Mouse (Mus musculus) MEL (cell line): ENCODE data around the gene Hnrnpul1. TPM values are rescaled to one million over a fixed set of nuclear protein-coding genes. Genes with fewer than 3 reads are reported as not detected.

Experiments
- DNase-seq: peaks from one replicate; pipeline ENCODE4 v3.0.0; 2011; ENCODE audit warnings: low read depth, low spot score
- H3K27ac ChIP-seq: 2 replicates; pipeline ENCODE4 v1.5.1; 2012; ENCODE audit warnings: low read depth, mild to moderate bottlenecking, control low read depth, low read length, moderate library complexity; ENCODE audit not compliant: control insufficient read depth
- H3K27me3 ChIP-seq, 2 experiments: fragments of 150-350 bp in 1 of 2; sonication (generic) in 1 of 2; 2 replicates each; pipeline ENCODE4 v1.6.1; 2012; ENCODE audit warnings: low read length in 2 of 2, mild to moderate bottlenecking in 2 of 2, improper control_type of control experiment in 1 of 2, moderate library complexity in 1 of 2; ENCODE audit not compliant: insufficient read depth in 2 of 2, control insufficient read depth in 1 of 2
- H3K36me3 ChIP-seq, 2 experiments: 2 replicates each; pipeline ENCODE4 v1.6.1; 2012 to 2014; ENCODE audit warnings: low read length in 2 of 2, improper control_type of control experiment in 1 of 2, inconsistent platforms in 1 of 2, mild to moderate bottlenecking in 1 of 2; ENCODE audit not compliant: insufficient read depth in 2 of 2, control insufficient read depth in 1 of 2
- H3K4me1 ChIP-seq, 2 experiments: fragments of 150-350 bp in 1 of 2; sonication (generic) in 1 of 2; 2 replicates each; pipeline ENCODE4 v1.6.1; 2012; ENCODE audit warnings: low read length in 2 of 2, improper control_type of control experiment in 1 of 2, mild to moderate bottlenecking in 1 of 2; ENCODE audit not compliant: insufficient read depth in 2 of 2, control insufficient read depth in 1 of 2
- H3K4me3 ChIP-seq, 2 experiments: fragments of 150-350 bp in 1 of 2; sonication (generic) in 1 of 2; 2 replicates each; pipeline ENCODE4 v1.5.1; 2012; ENCODE audit warnings: low read depth in 2 of 2, low read length in 2 of 2, mild to moderate bottlenecking in 2 of 2, moderate library complexity in 2 of 2, control low read depth in 1 of 2, improper control_type of control experiment in 1 of 2; ENCODE audit not compliant: control insufficient read depth in 1 of 2, insufficient read depth in 1 of 2
- H3K79me2 ChIP-seq: 2 replicates; pipeline ENCODE4 v1.6.1; 2012; ENCODE audit warnings: mild to moderate bottlenecking, low read length, moderate library complexity; ENCODE audit not compliant: control insufficient read depth, poor library complexity, insufficient read depth
- H3K9ac ChIP-seq: 2 replicates; pipeline ENCODE4 v1.6.1; 2012; ENCODE audit warnings: low read depth, mild to moderate bottlenecking, control low read depth, low read length, moderate library complexity; ENCODE audit not compliant: control insufficient read depth, poor library complexity, severe bottlenecking
- H3K9me3 ChIP-seq: fragments of 150-350 bp; sonication (generic); replicated peaks from 2 replicates; pipeline ENCODE4 v1.6.1; 2012; ENCODE audit warnings: mild to moderate bottlenecking, low read length, improper control_type of control experiment, moderate library complexity; ENCODE audit not compliant: insufficient read depth
- GABPA ChIP-seq: IDR thresholded peaks from 2 replicates; pipeline ENCODE4 v1.6.1; 2012; ENCODE audit warnings: low read depth, mild to moderate bottlenecking, inconsistent platforms, low read length, improper control_type of control experiment, moderate library complexity
- GATA1 ChIP-seq: IDR thresholded peaks from 2 replicates; pipeline ENCODE4 v1.6.1; 2011; ENCODE audit warnings: low read depth, low read length, improper control_type of control experiment
- MAX ChIP-seq: IDR thresholded peaks from 2 replicates; pipeline ENCODE4 v1.6.1; 2011; ENCODE audit warnings: low read length, improper control_type of control experiment
- MXI1 ChIP-seq: IDR thresholded peaks from 2 replicates; pipeline ENCODE4 v1.6.1; 2011; ENCODE audit warnings: mild to moderate bottlenecking, low read depth, low read length, improper control_type of control experiment
- NRF1 ChIP-seq: IDR thresholded peaks from 2 replicates; pipeline ENCODE4 v1.6.1; 2014; ENCODE audit warnings: low read depth, mild to moderate bottlenecking, inconsistent platforms, low read length, improper control_type of control experiment, moderate library complexity; ENCODE audit not compliant: poor library complexity, insufficient read depth, severe bottlenecking
- POLR2A ChIP-seq, 2 experiments: IDR thresholded peaks; 2 replicates each; pipeline ENCODE4 v1.6.1; 2011 to 2012; ENCODE audit warnings: low read length in 2 of 2, mild to moderate bottlenecking in 2 of 2, control low read depth in 1 of 2, improper control_type of control experiment in 1 of 2, low read depth in 1 of 2, moderate library complexity in 1 of 2; ENCODE audit not compliant: control insufficient read depth in 1 of 2, insufficient read depth in 1 of 2, poor library complexity in 1 of 2
- POLR2AphosphoS5 ChIP-seq: IDR thresholded peaks from 2 replicates; pipeline ENCODE4 v1.6.1; 2012; ENCODE audit warnings: low read depth, borderline replicate concordance, mild to moderate bottlenecking, inconsistent platforms, low read length, moderate library complexity, mixed read lengths
- RAD21 ChIP-seq: IDR thresholded peaks from 2 replicates; pipeline ENCODE4 v1.6.1; 2011; ENCODE audit warnings: mild to moderate bottlenecking, low read depth, low read length, improper control_type of control experiment
- SIN3A ChIP-seq: IDR thresholded peaks from 2 replicates; pipeline ENCODE4 v1.6.1; 2012; ENCODE audit warnings: low read length, improper control_type of control experiment, inconsistent platforms
- TAL1 ChIP-seq: IDR thresholded peaks from 2 replicates; pipeline ENCODE4 v1.6.1; 2012; ENCODE audit warnings: mild to moderate bottlenecking, inconsistent platforms, low read length, moderate library complexity, mixed read lengths
- TBP ChIP-seq: IDR thresholded peaks from 2 replicates; pipeline ENCODE4 v1.8.0; 2011; ENCODE audit warnings: low read depth, low read length, improper control_type of control experiment
- UBTF ChIP-seq: IDR thresholded peaks from 2 replicates; pipeline ENCODE4 v1.6.1; 2012; ENCODE audit warnings: low read depth, mild to moderate bottlenecking, inconsistent platforms, low read length, improper control_type of control experiment, moderate library complexity, borderline replicate concordance; ENCODE audit not compliant: insufficient read depth
- ZNF384 ChIP-seq: IDR thresholded peaks from 2 replicates; pipeline ENCODE4 v1.6.1; 2012; ENCODE audit warnings: low read depth, mild to moderate bottlenecking, inconsistent platforms, low read length, improper control_type of control experiment
- polyA plus RNA-seq, 2 experiments: library from polyadenylated mRNA; stranded (reverse) in 1 of 2; unstranded in 1 of 2; fragments of >175 nt in 1 of 2; fragments of >200 nt in 1 of 2; gene quantifications; 2 replicates each; pipeline versions ENCODE4 v1.2.1 to v1.2.4; 2012; ENCODE audit warnings: low replicate concordance in 2 of 2, low read depth in 1 of 2; ENCODE audit not compliant: insufficient read length in 2 of 2, insufficient read depth in 1 of 2, missing spikeins in 1 of 2
- total RNA-seq: library from RNA; depleted of rRNA; stranded (reverse); fragments of 300-350 nt; gene quantifications from 2 replicates; pipeline ENCODE4 v1.2.3, GENCODE M21; 2012

The Hnrnpul1 gene
- total and polyA plus RNA-seq, 3 experiments, result 56.1 to 215 (median 181) TPM

DNA sequence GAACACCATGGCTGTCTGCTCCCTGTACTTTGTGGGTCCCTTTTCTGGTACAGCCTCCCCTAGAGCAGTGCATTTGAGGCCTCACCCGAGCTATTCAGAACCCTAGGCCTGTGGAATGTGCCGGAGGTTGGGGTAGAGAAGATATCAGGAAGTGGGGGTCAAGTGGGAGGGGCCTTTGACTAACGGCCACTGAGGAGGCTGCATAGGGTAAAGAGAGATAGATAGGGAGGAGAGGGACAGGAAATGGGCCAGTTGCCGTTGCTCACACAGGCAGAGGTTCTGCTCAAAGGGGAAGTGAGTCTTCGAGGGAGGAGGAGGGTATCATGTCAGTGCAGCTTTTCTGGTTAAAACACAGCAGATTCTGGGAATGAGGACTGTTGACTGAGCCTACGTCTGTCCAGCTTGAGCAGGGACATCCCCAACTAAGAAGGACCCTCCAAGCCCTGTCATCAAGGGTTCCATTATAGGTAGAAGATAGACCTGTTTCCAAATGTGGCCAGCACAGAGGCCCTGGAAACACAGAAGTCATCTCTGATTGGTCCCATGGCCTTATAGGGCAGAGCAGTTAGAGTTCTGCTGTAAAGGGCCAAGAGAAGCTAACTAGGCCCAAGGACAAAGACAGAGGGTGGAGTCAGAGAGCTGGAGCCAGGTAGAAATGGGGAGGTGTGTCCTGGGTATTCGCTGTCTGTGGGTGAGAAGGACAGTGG, 70.9 kb downstream of the Hnrnpul1 start:
- Histone ChIP-seq H3K4me3 (peak overlapping the region; percentile 0 to 43; a peak in 3 of 4 replicates), H3K4me1 (peaks cover 15 to 57% of the 10 kb centered on the region in 2 experiments), H3K9ac (peak overlapping the region; percentile 81), H3K79me2 (peaks cover 53% of the 10 kb centered on the region), H3K9me3 (no peaks in the 10 kb centered on the region), H3K27ac (peak overlapping the region; percentile 99), H3K36me3 (peaks cover 0 to 51% of the 10 kb centered on the region in 2 experiments; a peak in 2 of 4 replicates), H3K27me3 (no peaks in the 10 kb centered on the region)
- TF ChIP-seq RAD21 (no peak), POLR2A (IDR thresholded peaks at IDR 0.05; ENCODE audit: control insufficient read depth in 1 of 2, insufficient read depth in 1 of 2, low read depth in 1 of 2, low read length in 2 of 2, poor library complexity in 1 of 2) (peak in 1 of 2 experiments; percentile 94; a peak in 3 of 4 replicates), TAL1 (peak; percentile 70), SIN3A (no peak), GATA1 (peak; percentile 87), GABPA (no peak), NRF1 (no peak), POLR2AphosphoS5 (no peak), ZNF384 (no peak), MXI1 (no peak), TBP (peak; percentile 89), UBTF (0 out of 2 replicates have a peak, but pooled peaks have one; percentile 20)
- peak; percentile 98 for DNase-seq

DNA sequence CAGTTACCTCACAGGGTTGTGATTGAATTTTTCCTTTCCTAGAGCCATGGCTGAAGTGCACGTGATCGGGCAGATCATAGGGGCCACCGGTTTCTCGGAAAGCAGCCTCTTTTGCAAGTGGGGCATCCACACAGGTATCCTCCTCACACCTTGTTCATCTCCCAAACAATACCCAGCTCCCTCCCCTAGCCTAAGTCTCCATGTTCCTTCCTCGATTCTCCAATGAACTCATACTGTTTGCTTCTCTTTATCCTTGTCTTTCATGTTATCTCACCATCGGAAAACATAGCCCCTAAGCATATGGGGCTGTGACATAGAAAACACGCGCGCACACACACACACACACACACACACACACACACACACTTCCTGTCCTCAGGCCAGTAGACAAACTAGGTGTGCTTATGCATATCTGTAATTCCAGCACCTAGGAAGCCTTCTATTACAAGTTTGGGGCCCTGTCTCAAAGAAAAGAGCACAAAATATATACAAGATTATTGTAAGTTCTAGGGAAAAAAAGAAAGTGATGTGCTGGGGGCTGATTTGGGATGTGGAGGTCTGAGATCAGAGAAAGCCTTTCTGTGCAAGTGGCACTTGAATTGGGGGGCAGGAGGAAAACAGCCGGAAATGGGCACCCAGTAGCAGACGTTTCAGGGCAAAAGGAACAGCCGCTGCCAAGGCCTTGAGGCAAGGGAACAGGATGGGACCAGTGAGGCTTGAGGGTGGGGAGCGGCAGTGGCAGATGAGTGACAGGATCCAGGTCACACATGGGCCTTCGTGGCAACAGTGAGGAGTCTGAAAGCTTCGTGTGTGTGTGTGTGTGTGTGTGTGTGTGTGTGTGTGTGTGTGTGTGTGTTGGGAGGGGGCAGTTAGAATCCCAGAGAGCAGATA, 73.0 kb downstream of the Hnrnpul1 start:
- H3K36me3 ChIP-seq, result peaks cover 0 to 60% of the 10 kb centered on the region in 2 experiments; a peak in 2 of 4 replicates
- peaks cover 17 to 68% of the 10 kb centered on the region in 2 experiments for H3K4me1 ChIP-seq
- H3K27ac ChIP-seq, result peak overlapping the region; percentile 99
- peak overlapping the region; percentile 43 to 46 for H3K4me3 ChIP-seq
- no peaks in the 10 kb centered on the region for H3K9me3 ChIP-seq
- peaks cover 35% of the 10 kb centered on the region for H3K79me2 ChIP-seq
- H3K27me3 ChIP-seq, result no peaks in the 10 kb centered on the region
- peak overlapping the region; percentile 81 for H3K9ac ChIP-seq
- DNase-seq, result peak; percentile 68
- TF ChIP-seq POLR2A (IDR thresholded peaks at IDR 0.05; ENCODE audit: control insufficient read depth in 1 of 2, insufficient read depth in 1 of 2, low read depth in 1 of 2, low read length in 2 of 2, poor library complexity in 1 of 2) (0 out of 4 replicates have a peak, but pooled peaks of 1 of the 2 experiments have one; percentile 43), MAX (no peak)
